Mouse (Mus musculus): ENCODE measurements around the gene Tpgs1. TPM values are rescaled to one million over a fixed set of nuclear protein-coding genes. Genes with fewer than 3 reads are reported as not detected.
"Not testable (repeated sequence)": the region's sequence is repeated elsewhere in the genome, so short reads cannot be mapped to it uniquely, and the experiment has no call there.

The Tpgs1 gene
- total RNA-seq, 2 experiments from 2014 or later, result 32.4 to 33.9 TPM

DNA sequence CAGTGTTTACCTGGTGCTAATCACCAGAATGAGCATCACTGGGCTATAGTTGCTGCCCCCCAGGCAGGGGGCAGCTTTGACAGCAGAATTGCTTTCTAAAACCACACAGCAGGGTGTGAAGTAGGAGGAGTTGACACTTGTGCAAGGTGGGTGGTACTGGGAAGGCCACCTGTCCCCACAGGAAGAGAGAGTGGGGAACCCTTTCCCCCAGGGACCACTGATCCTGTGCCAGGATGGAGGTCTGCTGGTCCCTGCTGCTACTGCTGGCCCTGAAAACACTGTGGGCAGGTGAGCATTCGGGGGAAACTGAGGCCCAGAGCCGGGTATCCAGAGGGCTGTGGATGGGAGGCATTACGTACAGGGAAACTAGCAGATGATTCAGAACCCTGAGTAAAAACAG, 20.0 kb downstream of the Tpgs1 start:
- DNase-seq (ENCODE audit: low spot score in 2 of 2), result no peak

- no peak for DNase-seq (ENCODE audit: low spot score in 2 of 2)
Observed at GRCm38 (mm10) chr10:79691986-79692548, 22.9 kb downstream of the Tpgs1 start.

DNA sequence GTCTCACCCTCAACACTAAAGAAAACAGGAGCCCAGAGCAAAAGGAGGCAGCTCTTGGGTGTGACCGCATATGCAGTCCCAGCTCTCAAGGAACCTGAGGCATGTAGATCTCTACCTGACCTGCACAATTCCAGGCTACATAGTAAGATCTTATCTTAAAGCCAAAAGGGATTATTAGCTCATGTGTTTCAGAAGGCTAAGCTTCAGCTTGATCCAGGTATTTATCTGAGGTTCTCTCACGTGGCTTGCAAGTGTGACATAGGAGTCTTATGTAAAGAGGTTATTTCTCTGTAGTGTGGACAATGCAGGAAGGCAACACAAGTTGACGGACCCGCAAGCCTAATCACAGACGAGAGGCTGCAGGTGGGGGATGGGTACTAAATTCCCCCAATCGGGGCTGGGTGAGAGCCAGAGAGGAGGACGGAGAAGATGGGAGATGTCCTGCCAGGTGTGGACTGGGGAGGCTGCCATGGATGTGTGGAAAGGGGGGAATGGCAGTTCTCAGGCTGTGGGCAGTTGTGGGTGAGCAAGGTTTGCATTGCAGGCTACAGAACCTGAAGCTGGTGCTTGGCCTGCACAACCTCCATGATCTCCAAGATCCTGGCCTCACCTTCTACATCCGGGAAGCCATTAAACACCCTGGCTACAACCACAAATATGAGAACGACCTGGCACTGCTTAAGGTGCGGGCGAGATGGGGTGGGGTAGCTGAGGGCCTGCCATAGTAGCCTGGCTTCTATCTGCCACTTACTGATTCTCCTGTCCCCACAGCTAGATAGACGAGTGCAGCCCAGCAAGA, 24.6 kb downstream of the Tpgs1 start:
- no peak for DNase-seq (ENCODE audit: low spot score in 2 of 2)

DNA sequence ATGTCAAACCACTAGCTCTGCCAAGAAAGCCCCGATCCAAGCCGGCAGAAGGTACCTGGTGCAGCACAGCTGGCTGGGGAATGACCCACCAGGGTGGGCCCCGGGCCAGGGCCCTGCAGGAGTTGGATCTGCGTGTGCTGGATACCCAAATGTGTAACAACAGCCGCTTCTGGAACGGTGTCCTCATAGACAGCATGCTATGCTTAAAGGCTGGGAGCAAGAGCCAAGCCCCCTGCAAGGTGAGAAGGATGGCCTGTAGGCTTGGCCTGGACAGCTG, 25.1 kb downstream of the Tpgs1 start:
- no peak for DNase-seq (ENCODE audit: low spot score in 2 of 2)

GRCm38 (mm10) chr10:79695231-79696128, 26.3 kb downstream of the Tpgs1 start:
- peak; percentile 56 to 72 for DNase-seq (ENCODE audit: low spot score in 2 of 2)

DNA sequence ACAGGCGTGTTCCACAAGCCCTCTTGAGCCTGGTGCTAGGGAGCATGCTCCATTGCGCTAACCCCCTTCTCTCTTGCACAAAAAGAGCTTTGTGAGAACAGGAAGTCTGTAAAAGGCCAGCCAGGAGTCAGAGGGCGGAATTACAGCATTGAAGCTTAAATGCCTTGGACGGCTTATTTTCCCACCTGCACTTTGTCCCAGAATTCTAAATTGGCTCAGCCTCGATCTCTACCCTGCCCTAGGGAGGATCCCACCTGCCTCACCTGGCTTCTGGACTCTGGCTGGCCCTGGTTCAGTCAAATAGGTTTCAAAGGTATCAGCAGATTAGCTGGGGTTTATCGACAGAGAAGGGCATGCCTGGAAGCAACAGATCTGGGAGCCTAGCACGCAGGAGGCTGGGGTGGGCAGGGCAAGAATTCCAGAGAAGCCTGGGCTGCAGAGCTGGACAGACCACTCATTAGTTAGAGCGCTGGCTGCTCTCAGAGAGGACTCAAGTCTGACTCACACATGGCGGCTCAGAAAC, 27.0 kb downstream of the Tpgs1 start:
- no peak for DNase-seq (ENCODE audit: low spot score in 2 of 2)

DNA sequence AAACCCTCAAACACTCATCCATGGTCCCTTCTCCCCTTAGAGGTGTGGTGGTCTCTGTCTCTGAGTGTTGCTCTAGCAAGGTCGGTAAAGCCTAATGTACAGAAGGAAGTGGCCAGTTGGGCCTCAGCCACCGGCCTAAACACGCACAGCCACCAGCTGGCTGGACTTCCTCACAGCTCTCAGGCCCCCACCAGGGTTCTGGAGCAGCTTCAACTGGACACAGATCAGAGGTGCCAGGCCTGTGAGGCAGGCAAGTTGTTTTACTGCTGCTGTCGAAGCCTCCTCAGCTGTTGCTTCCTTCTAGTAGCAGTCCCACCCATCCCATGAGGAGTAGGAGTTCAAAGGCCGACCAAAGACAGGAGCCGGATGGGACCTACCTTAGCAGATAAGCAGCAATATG, 28.7 kb downstream of the Tpgs1 start:
- no peak for DNase-seq (ENCODE audit: low spot score in 2 of 2)

DNA sequence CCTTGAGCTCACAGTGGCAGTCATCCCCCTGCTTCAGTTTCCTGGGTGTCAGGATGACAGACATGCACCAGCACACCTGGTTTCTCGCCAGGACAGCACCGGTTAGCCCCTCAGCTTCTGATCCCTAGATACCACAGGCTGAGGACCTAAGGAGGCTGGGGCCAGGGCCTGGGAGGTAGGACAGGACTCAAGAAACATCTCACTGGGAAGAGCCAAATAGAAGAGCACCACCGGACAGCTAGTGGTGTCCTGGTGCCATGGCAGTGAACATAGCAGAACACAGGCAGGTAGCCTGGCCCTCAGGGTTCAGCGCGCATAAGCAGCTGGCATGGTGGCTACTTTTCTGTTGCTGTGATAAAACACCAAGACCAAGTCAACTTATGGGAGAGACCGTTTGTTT, 29.3 kb downstream of the Tpgs1 start:
- no peak for DNase-seq (ENCODE audit: low spot score in 2 of 2)

DNA sequence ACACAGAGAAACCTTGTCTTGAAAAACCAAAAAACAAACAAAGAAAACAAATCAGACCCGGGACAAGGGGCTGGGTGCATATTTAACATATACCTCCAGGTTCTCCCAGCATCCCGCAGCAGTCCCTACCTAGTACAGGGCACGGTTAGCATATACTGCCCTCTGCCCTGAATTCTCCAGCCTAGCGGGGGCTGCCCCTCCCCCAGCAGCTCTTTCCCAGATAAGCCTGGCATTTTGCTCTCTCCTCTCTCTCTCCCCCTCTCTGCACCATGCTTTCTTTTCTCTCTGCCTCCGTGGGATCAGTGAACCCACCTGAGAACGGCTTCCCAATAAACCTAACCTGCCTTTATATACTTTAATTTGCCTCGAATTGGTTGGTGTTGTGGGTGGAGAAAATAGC, 31.5 kb downstream of the Tpgs1 start:
- no peak for DNase-seq (ENCODE audit: low spot score in 2 of 2)

DNA sequence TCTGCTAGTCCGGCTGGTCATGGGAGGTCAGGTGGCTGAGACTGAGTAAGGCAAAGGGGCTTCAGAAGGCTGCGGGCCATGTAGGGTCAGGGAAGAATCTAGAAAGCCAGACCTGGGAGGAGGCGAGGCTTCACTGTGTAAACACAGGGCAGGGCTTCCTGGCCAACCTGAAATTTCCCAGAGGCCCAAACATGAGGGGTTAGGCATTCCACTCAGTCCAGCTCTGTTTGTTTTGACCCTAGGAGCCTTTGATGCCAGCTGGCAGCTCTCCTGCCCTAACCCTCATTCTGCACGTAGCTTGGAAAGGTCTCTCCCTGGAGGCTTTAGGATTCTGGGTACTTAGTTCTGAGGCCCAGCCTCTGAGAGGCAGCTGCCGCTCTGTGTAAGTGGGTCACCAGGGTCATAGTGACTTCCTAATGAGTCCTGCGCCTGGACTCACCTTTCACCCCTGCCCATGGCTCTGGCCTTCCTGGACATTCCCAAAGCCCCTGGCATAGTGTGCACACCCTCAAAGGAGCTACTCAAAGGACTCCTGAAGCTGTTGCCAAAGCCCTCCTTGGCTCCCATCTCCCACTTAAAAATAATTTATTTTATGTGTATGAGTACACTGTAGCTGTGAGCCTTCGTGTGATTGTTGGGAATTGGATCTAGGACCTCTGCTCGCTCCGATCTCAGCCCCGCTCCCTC, 32.4 kb downstream of the Tpgs1 start:
- no peak for DNase-seq (ENCODE audit: low spot score in 2 of 2)

DNA sequence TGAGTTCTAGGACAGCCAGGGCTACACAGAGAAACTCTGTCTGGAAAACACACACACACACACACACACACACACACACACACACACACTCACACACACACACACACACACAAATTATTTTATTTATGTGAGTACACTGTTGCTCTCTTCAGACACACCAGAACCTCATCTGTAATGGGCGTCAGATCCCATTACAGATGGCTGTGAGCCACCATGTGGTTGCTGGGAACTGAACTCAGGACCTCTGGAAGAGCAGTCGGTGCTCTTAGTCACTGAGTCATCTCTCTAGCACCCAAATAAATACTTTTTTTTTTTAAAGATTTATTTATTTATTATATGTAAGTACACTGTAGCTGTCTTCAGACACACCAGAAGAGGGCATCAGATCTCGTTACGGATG, 33.8 kb downstream of the Tpgs1 start:
- not testable (repeated sequence) for DNase-seq (ENCODE audit: low spot score in 2 of 2)

- DNase-seq (ENCODE audit: low spot score in 2 of 2), result no peak
Observed at GRCm38 (mm10) chr10:79703541-79703940, 34.4 kb downstream of the Tpgs1 start.

DNA sequence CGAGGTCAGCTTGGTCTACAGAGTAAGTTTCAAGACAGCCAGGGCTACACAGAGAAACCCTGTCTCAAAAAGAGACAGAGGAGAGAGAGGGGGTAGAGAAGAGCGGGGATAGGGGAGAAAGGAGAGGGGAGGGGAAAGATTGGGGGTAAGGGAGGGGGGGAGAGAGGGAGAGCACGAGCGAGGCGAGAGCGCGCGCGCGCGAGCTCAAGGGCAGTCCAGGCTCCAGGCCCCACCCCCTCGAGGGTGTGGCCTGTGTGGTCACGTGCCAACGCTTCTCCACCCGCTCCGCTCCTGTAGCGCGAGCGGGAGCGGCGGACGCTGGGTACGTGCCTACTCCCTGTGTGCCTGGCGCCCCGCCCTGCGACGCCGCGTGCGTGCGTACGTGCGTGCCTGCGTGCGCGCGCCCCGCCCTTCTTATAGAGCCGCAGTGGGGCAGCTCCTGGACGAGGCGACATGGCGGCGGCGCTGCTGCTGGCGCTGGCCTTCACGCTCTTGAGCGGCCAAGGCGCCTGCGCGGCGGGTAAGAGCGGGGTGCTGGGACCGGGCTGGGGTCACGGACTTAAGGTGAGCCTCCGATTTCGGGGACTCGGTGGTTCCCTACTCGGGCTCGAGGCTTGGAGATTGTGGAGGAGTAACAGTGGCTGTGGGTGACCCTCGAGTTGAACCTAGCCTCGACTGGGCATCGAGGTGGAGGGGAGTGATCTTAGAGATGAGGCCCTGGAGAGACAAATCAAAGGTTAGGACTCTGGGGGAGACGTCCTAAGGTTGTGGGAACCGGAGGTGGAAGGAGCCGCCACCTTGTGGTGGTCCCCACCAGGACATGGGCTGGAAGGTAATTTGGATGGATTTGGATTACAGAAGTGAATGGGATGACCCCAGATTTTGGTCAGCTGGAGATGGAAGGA, 35.1 kb downstream of the Tpgs1 start, which contains the start of gene Bsg:
Gene Bsg, plus strand, starts transcription at position 427 of the 905 bp plus-strand sequence.
- DNase-seq (ENCODE audit: low spot score in 2 of 2), result peak; percentile 96

GRCm38 (mm10) chr10:79704970-79705360, 35.8 kb downstream of the Tpgs1 start:
- DNase-seq (ENCODE audit: low spot score in 2 of 2), result no peak

DNA sequence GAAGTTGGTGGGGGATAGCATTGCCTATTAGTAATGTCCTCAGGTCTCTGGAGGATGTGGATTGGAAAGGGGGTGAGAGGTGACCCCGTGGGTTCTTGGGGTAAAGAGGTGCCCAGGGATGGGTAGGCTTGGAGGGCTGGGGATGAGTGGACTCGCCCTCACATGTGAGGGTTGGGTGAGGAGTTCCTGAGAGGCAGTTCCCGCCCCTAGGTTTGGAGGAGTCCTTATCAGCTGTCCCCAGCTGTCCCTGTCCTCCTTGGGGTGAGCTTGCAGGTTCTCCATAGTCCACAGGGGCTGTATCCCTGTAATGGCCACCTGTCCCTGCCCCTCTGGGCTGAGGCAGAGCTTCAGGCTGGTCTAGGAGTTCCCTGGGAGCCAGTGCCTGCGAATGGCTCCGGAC, 36.8 kb downstream of the Tpgs1 start:
- no peak for DNase-seq (ENCODE audit: low spot score in 2 of 2)

DNA sequence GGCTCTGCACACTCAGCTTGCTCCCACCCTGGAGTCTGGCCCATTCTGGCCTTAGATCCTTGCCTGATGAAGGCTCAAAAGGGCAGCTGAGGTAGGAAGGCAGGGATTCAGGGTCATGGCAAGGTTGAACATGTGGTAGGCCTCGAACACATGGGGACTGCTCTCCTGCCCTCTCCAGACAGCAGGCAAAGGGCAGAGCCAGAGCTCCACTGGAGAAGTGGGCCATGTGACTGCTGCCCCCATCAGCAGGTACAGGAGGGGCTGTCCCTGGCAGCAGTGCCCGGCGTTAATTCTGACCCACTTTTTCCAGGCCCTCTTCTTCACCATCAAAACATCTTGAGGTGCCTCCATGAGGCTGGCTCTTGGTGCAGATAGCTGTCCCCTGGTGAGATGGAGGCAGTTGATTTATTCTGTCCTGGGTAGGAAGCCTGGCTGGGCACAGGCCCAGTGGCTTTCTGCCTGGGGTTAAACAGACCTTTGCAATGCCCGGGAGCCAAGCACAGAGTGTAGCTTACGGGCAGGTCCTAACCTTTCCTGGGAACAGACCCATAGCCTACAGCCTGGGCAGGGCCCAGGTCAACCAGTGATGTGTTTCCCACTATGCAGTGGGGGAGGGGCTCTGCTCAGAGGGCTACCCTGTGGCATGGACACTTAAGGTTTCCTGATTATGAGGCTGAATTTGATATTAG, 37.4 kb downstream of the Tpgs1 start:
- DNase-seq (ENCODE audit: low spot score in 2 of 2), result no peak

DNA sequence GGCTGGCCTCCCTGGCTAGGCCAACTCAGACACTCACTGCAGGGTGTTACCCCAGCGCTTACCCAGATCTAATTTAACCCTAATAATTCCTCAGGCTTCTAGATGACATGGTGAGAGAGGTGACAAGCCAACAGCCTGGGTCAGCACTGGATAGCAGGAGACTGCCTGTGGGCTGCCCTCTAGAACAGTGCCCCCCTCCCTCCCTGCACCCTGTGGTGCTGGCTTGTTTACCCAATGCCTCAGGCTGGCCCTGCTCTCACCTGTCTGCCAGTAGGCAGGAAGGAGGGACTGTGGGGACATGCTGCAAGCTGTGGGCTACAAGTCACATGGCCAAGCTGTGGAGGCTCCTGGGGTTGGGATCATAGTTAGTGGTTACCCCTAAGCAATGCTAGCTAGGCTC, 38.0 kb downstream of the Tpgs1 start:
- DNase-seq (ENCODE audit: low spot score in 2 of 2), result no peak

- no peak for DNase-seq (ENCODE audit: low spot score in 2 of 2)
Observed at GRCm38 (mm10) chr10:79707759-79708158, 38.6 kb downstream of the Tpgs1 start.

DNA sequence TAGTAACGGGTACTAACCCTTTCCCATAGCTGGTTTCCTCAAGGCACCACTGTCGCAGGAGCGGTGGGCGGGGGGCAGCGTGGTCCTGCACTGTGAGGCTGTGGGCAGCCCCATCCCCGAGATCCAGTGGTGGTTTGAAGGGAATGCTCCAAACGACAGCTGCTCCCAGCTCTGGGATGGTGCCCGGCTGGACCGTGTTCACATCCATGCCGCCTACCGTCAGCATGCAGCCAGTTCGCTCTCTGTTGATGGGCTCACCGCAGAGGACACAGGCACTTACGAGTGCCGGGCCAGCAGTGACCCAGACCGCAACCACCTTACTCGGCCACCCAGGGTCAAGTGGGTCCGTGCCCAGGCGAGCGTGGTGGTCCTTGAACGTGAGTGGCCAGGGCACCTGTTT, 39.5 kb downstream of the Tpgs1 start:
- DNase-seq (ENCODE audit: low spot score in 2 of 2), result no peak

GRCm38 (mm10) chr10:79709307-79709706, 40.1 kb downstream of the Tpgs1 start:
- DNase-seq (ENCODE audit: low spot score in 2 of 2), result no peak
